Comparison of ENCODE assay signal across 16 mouse cellular contexts in genomic region chr7:27423556-27424326, GRCm38 (mm10). TPM values are rescaled to one million over a fixed set of nuclear protein-coding genes. Genes with fewer than 3 reads are reported as not detected.
"Had no signal": no experiment of that assay in that cellular context is flagged by ENCODE, and none has a peak within 500 bp of the region (broad histone marks: within the 10 kb centered on the region; RNA-seq: fewer than 3 reads in every experiment).

No protein-coding gene starts in this region.

- H3K4me1 ChIP-seq: limb, embryonic 13.5 days; midbrain, embryonic 10.5 days; neural tube, embryonic 12.5 days had no signal

- H3K4me3 ChIP-seq: limb, embryonic 13.5 days; midbrain, embryonic 10.5 days; neural tube, embryonic 12.5 days had no signal

- H3K4me2 ChIP-seq: limb, embryonic 13.5 days; neural tube, embryonic 12.5 days had no signal

- ATAC-seq: intestine, postnatal 0 days had no signal

- H3K27ac ChIP-seq: limb, embryonic 13.5 days; liver, embryonic 14.5 days; midbrain, embryonic 10.5 days; neural tube, embryonic 12.5 days had no signal

- H3K36me3 ChIP-seq: limb, embryonic 13.5 days; midbrain, embryonic 10.5 days; neural tube, embryonic 12.5 days had no signal

- H3K9ac ChIP-seq: limb, embryonic 13.5 days; liver, embryonic 14.5 days; neural tube, embryonic 12.5 days had no signal

- DNase-seq: kidney, adult 8-10 months; kidney, postnatal 36 days; lung, adult 18-20 months; midbrain, embryonic 14.5 days; retina, postnatal 1 day; right cerebral cortex, postnatal 4 days; spleen, adult 18-20 months; thymus, postnatal 4 days had no signal

- H3K27me3 ChIP-seq: limb, embryonic 13.5 days; neural tube, embryonic 12.5 days had no signal

RNA-seq across cellular contexts. Expression of gene Sptbn4, which starts 23.7 kb away (rescaled TPM):
- total RNA-seq: liver, adult 2 months; monocyte, adult 5-6 weeks; neutrophil, adult 5-6 weeks had no signal
